Mouse (Mus musculus): ENCODE results near the gene Drc3. TPM values are rescaled to one million over a fixed set of nuclear protein-coding genes. Genes with fewer than 3 reads are reported as not detected.
A peak's percentile ranks its signal among the peaks of the same experiment; 100 is the strongest.

Drc3 gene
- total RNA-seq, 2 experiments from 2014 or later = 2.4 to 2.5 TPM

- intact Hi-C loops (cut with DNase I) = no loop called here
- no peak for DNase-seq
Observed at GRCm38 (mm10) chr11:60384762-60385421, 31.8 kb downstream of the Drc3 start.

GRCm38 (mm10) chr11:60385946-60386345, 32.8 kb downstream of the Drc3 start:
- intact Hi-C loops (cut with DNase I) = no loop called here
- no peak for DNase-seq

GRCm38 (mm10) chr11:60387944-60388343, 34.8 kb downstream of the Drc3 start:
- intact Hi-C loops (cut with DNase I) = no loop called here
- DNase-seq = no peak

- DNase-seq = no peak
- intact Hi-C loops (cut with DNase I) = no loop called here
Observed at GRCm38 (mm10) chr11:60391346-60391745, 38.2 kb downstream of the Drc3 start.

- DNase-seq = peak in 1 of 2 experiments; percentile 8
Observed at GRCm38 (mm10) chr11:60396546-60396945, 43.4 kb downstream of the Drc3 start.

GRCm38 (mm10) chr11:60397172-60397571, 44.0 kb downstream of the Drc3 start:
- no peak for DNase-seq
- intact Hi-C loops (cut with DNase I) = no loop called here

More at GRCm38 (mm10) chr11:60396546-60396945, 43.4 kb downstream of the Drc3 start:
- intact Hi-C loops (cut with DNase I) = no loop called here

GRCm38 (mm10) chr11:60406606-60407005, 53.5 kb downstream of the Drc3 start:
- DNase-seq = no peak
- intact Hi-C loops (cut with DNase I) = no loop called here

GRCm38 (mm10) chr11:60412173-60412572, 59.0 kb downstream of the Drc3 start:
- intact Hi-C loops (cut with DNase I) = loop anchor here (1.0 to 10.0 kb wide), 6 partner anchors 105 to 1457 kb away; partner anchors contain the start of genes Hist3h2a, Rai1 and Trim17
- DNase-seq = peak; percentile 61 to 66

GRCm38 (mm10) chr11:60412921-60413320, 59.8 kb downstream of the Drc3 start:
- intact Hi-C loops (cut with DNase I) = loop anchor here (1.0 to 10.0 kb wide), 6 partner anchors 106 to 1458 kb away; partner anchors contain the start of genes Hist3h2a, Rai1 and Trim17
- no peak for DNase-seq

- no peak for DNase-seq
- intact Hi-C loops (cut with DNase I) = loop anchor here (10.0 kb wide), 1 partner anchor 1462 kb away; the partner anchor contains the start of genes Hist3h2a and Trim17
Observed at GRCm38 (mm10) chr11:60416590-60416962, 63.4 kb downstream of the Drc3 start.

- DNase-seq = peak; percentile 98 to 99
- intact Hi-C loops (cut with DNase I) = loop anchor here (10.0 kb wide), 1 partner anchor 1462 kb away; the partner anchor contains the start of genes Hist3h2a and Trim17
Observed at GRCm38 (mm10) chr11:60416963-60417716, 64.0 kb downstream of the Drc3 start, which contains the start of gene Gid4. Gene Gid4 (plus strand): TSS chr11:60417145.

- intact Hi-C loops (cut with DNase I) = loop anchor here (10.0 kb wide), 1 partner anchor 1463 kb away; the partner anchor contains the start of genes Hist3h2a and Trim17
- peak in 1 of 2 experiments; percentile 27 for DNase-seq
Observed at GRCm38 (mm10) chr11:60417717-60418472, 64.8 kb downstream of the Drc3 start, which contains the start of gene Atpaf2. Gene Atpaf2 (minus strand): TSS chr11:60418457.

GRCm38 (mm10) chr11:60418473-60418803, 65.3 kb downstream of the Drc3 start:
- intact Hi-C loops (cut with DNase I) = loop anchor here (10.0 kb wide), 1 partner anchor 1464 kb away; the partner anchor contains the start of genes Hist3h2a and Trim17

GRCm38 (mm10) chr11:60422046-60422668, 69.0 kb downstream of the Drc3 start:
- DNase-seq = no peak
- intact Hi-C loops (cut with DNase I) = no loop called here

More at GRCm38 (mm10) chr11:60418473-60418803, 65.3 kb downstream of the Drc3 start:
- peak in 1 of 2 experiments; percentile 6 for DNase-seq

- DNase-seq = no peak
- intact Hi-C loops (cut with DNase I) = no loop called here
Observed at GRCm38 (mm10) chr11:60423006-60423405, 69.9 kb downstream of the Drc3 start.

GRCm38 (mm10) chr11:60426417-60426816, 73.3 kb downstream of the Drc3 start:
- intact Hi-C loops (cut with DNase I) = no loop called here
- DNase-seq = no peak

GRCm38 (mm10) chr11:60427628-60428027, 74.5 kb downstream of the Drc3 start:
- intact Hi-C loops (cut with DNase I) = no loop called here
- DNase-seq = no peak

- no peak for DNase-seq
- intact Hi-C loops (cut with DNase I) = no loop called here
Observed at GRCm38 (mm10) chr11:60433501-60433900, 80.4 kb downstream of the Drc3 start.

- intact Hi-C loops (cut with DNase I) = no loop called here
- no peak for DNase-seq
Observed at GRCm38 (mm10) chr11:60435133-60435532, 82.0 kb downstream of the Drc3 start.

- DNase-seq = no peak
- intact Hi-C loops (cut with DNase I) = no loop called here
Observed at GRCm38 (mm10) chr11:60436618-60437017, 83.5 kb downstream of the Drc3 start.
